Mouse (Mus musculus): ENCODE measurements around the gene Lrit2.

GRCm38 (mm10) chr14:37094436-37094835 is 26.7 kb downstream of the Lrit2 start:
- TF ChIP-seq CTCF (IDR thresholded peaks at IDR 0.05; ENCODE audit: insufficient read depth, low read length) = no peak
- TF ChIP-seq POLR2A (IDR thresholded peaks at IDR 0.05; ENCODE audit: borderline replicate concordance, extremely low read depth, low read depth, low read length) = no peak
